Mouse (Mus musculus) myocyte (in vitro differentiated cells): ENCODE data around the gene Gabarapl2.

Experiments
- CEBPB ChIP-seq: IDR thresholded peaks from 2 replicates; pipeline ENCODE4 v1.6.1; 2011; ENCODE audit warnings: mild to moderate bottlenecking, moderate library complexity; ENCODE audit not compliant: poor library complexity, insufficient read depth, severe bottlenecking
- E2F4 ChIP-seq: IDR thresholded peaks from one replicate; pipeline ENCODE4 v1.6.1; 2011; ENCODE audit warnings: mild to moderate bottlenecking, control low read depth, moderate library complexity; ENCODE audit not compliant: insufficient read depth
- MAX ChIP-seq: IDR thresholded peaks from one replicate; pipeline ENCODE4 v1.6.1; 2011; ENCODE audit warnings: low read depth, mild to moderate bottlenecking, control low read depth
- MYOD1 ChIP-seq, 3 experiments: IDR thresholded peaks; one replicate each; pipeline ENCODE4 v1.6.1; 2011; ENCODE audit warnings: control low read depth in 2 of 3, low read depth in 2 of 3, mild to moderate bottlenecking in 2 of 3, moderate library complexity in 1 of 3; ENCODE audit not compliant: insufficient read length in 2 of 3, control insufficient read depth in 1 of 3
- MYOG ChIP-seq, 3 experiments: IDR thresholded peaks; one replicate each; pipeline ENCODE4 v1.6.1; 2011; ENCODE audit warnings: control low read depth in 2 of 3, low read depth in 2 of 3, mild to moderate bottlenecking in 2 of 3; ENCODE audit not compliant: insufficient read length in 2 of 3, control insufficient read depth in 1 of 3, insufficient read depth in 1 of 3
- POLR2A ChIP-seq: IDR thresholded peaks from one replicate; pipeline ENCODE4 v1.6.1; 2011; ENCODE audit warnings: low read depth, mild to moderate bottlenecking, control low read depth, moderate library complexity; ENCODE audit not compliant: insufficient read length
- POLR2AphosphoS2 ChIP-seq: IDR thresholded peaks from one replicate; pipeline ENCODE4 v1.6.1; 2011; ENCODE audit warnings: low read depth, control low read depth; ENCODE audit not compliant: insufficient read length
- REST ChIP-seq: IDR thresholded peaks from one replicate; pipeline ENCODE4 v1.6.1; 2011; ENCODE audit warnings: mild to moderate bottlenecking, control low read depth, moderate library complexity; ENCODE audit not compliant: insufficient read depth, insufficient read length
- SRF ChIP-seq: IDR thresholded peaks from one replicate; pipeline ENCODE4 v1.6.1; 2011; ENCODE audit warnings: low read depth; ENCODE audit not compliant: control insufficient read depth, insufficient read length
- TCF12 ChIP-seq: IDR thresholded peaks from one replicate; pipeline ENCODE4 v1.6.1; 2011; ENCODE audit warnings: mild to moderate bottlenecking, control low read depth; ENCODE audit not compliant: poor library complexity, insufficient read depth, severe bottlenecking
- TCF3 ChIP-seq: IDR thresholded peaks from one replicate; pipeline ENCODE4 v1.6.1; 2011; ENCODE audit warnings: low read depth, control low read depth; ENCODE audit not compliant: insufficient read length
- USF1 ChIP-seq: IDR thresholded peaks from one replicate; pipeline ENCODE4 v1.6.1; 2011; ENCODE audit warnings: low read depth, mild to moderate bottlenecking, control low read depth, moderate library complexity

DNA sequence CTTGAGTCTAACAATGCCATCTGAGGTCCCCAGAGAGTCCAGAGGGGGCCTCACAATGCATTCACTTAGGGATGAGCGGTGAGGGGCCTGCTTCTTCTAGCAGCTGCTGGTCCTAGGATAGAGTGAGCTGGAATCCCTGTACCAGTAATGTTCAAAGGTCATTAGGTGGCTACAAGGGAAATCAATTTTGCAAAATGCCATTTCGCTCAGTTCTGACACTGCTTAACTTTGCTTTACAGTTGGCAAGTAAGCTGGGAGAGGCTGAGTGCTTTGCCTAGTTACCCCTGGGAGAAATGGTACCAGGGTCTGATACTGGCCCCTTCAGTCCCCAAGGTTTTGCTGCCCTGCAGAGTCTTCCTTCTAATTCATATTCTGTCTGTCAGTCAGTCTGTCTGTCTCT, 35.2 kb downstream of the Gabarapl2 start:
- TF ChIP-seq POLR2A (no peak), CEBPB (no peak), SRF (no peak), POLR2AphosphoS2 (no peak), TCF12 (no peak), MYOG (IDR thresholded peaks at IDR 0.05; ENCODE audit: control insufficient read depth in 1 of 3, insufficient read depth in 1 of 3, insufficient read length in 2 of 3, low read depth in 2 of 3) (no peak), MAX (no peak), USF1 (no peak), TCF3 (no peak), E2F4 (no peak), REST (no peak), MYOD1 (IDR thresholded peaks at IDR 0.05; ENCODE audit: control insufficient read depth in 1 of 3, insufficient read length in 2 of 3, low read depth in 2 of 3) (no peak)
